Mouse (Mus musculus): ENCODE results near the gene Setd5. TPM values are rescaled to one million over a fixed set of nuclear protein-coding genes. Genes with fewer than 3 reads are reported as not detected.

Setd5 gene
- polyA plus RNA-seq, 1 experiment = 25.4 TPM

DNA sequence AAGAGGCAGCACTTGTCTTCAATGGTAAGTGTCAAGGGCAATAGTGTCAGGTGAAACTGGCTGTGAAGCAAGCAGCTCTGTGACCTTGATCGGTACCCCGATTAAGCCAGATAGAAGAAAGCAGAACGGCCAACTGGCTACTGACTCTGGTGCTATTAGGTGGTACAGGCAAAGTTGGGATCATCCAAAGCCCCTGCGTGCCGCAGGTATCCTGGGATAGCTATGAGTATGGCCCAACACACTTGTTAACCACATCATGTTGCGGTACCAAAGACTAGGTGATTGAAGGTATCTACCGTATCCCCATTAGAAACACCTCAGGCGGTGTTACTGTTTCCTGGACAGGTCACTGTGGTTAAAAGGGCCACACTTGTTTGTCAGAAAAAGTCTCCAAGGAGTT, 76.9 kb downstream of the Setd5 start:
- no peak overlapping the region for H3K27ac ChIP-seq (ENCODE audit: insufficient read depth, low read depth, low read length)
- H3K4me3 ChIP-seq (ENCODE audit: low read depth, low read length) = no peak overlapping the region
- H3K36me3 ChIP-seq (ENCODE audit: control insufficient read depth, insufficient read depth, low read length) = peaks cover 61% of the 10 kb centered on the region
- no peaks in the 10 kb centered on the region for H3K27me3 ChIP-seq (ENCODE audit: control insufficient read depth, insufficient read depth, low read length)
- no peaks in the 10 kb centered on the region for H3K4me1 ChIP-seq (ENCODE audit: control insufficient read depth, insufficient read depth, insufficient read length, low read length)
- no peak for TF ChIP-seq POLR2A (IDR thresholded peaks at IDR 0.05; ENCODE audit: low read depth, low read length)
- no peak for TF ChIP-seq CTCF (IDR thresholded peaks at IDR 0.05; ENCODE audit: extremely low read depth, insufficient read length, insufficient replicate concordance, low read depth, low read length)
- 96% methylated on average over 8 of the region's 8 CpGs for WGBS

DNA sequence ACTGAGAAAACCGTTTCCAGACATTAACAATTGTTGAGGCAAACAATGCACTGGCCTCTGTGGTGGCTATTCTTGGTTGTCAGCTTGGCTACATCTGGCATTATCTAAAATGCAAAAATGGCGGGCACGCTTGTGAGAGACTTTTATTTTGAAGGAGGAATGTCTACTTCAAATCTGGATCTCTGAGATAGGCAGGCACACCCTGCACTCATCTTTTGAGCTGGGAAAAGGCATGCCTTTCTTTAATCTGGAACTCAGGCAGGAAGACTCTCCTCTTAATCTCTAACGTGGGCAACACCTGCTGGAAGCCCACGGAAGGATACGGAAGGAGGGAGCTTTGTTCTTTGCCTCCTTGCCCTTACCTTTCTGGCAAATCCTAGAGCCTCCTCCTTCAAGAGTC, 77.7 kb downstream of the Setd5 start:
- Histone ChIP-seq H3K27me3 (ENCODE audit: control insufficient read depth, insufficient read depth, low read length) (no peaks in the 10 kb centered on the region), H3K4me3 (ENCODE audit: low read depth, low read length) (no peak overlapping the region), H3K27ac (ENCODE audit: insufficient read depth, low read depth, low read length) (no peak overlapping the region), H3K36me3 (ENCODE audit: control insufficient read depth, insufficient read depth, low read length) (peaks cover 54% of the 10 kb centered on the region), H3K4me1 (ENCODE audit: control insufficient read depth, insufficient read depth, insufficient read length, low read length) (no peaks in the 10 kb centered on the region)
- no peak for TF ChIP-seq POLR2A (IDR thresholded peaks at IDR 0.05; ENCODE audit: low read depth, low read length)
- no peak for TF ChIP-seq CTCF (IDR thresholded peaks at IDR 0.05; ENCODE audit: extremely low read depth, insufficient read length, insufficient replicate concordance, low read depth, low read length)
- WGBS = 81% methylated on average over 6 of the region's 6 CpGs

GRCm38 (mm10) chr6:113156064-113156463, 78.9 kb downstream of the Setd5 start:
- Histone ChIP-seq H3K27me3 (ENCODE audit: control insufficient read depth, insufficient read depth, low read length) (no peaks in the 10 kb centered on the region), H3K36me3 (ENCODE audit: control insufficient read depth, insufficient read depth, low read length) (peaks cover 43% of the 10 kb centered on the region), H3K4me1 (ENCODE audit: control insufficient read depth, insufficient read depth, insufficient read length, low read length) (no peaks in the 10 kb centered on the region), H3K27ac (ENCODE audit: insufficient read depth, low read depth, low read length) (no peak overlapping the region), H3K4me3 (ENCODE audit: low read depth, low read length) (no peak overlapping the region)
- no peak for TF ChIP-seq CTCF (IDR thresholded peaks at IDR 0.05; ENCODE audit: extremely low read depth, insufficient read length, insufficient replicate concordance, low read depth, low read length)
- TF ChIP-seq POLR2A (IDR thresholded peaks at IDR 0.05; ENCODE audit: low read depth, low read length) = no peak
- WGBS = 65% methylated on average over 4 of the region's 4 CpGs

DNA sequence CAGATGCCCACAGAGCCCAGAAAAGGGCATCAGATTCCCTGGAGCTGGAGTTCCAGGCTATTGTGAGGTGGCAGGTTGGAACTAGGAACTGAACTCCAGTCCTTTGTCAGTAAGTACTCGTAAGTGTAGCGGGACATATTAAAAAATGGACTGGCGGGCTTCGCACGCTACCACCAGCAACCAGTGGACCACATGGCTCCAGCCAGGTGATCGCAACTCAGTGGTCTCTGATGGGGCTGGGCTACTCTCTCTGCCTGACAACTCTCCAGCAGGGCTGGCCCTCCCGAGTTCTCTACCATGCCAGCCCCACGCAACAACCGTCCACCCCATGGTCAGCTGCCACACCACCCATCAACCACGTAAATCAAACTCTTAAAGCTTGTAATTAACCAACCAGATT, 82.9 kb downstream of the Setd5 start:
- WGBS = 94% methylated on average over 10 of the region's 10 CpGs
- TF ChIP-seq POLR2A (IDR thresholded peaks at IDR 0.05; ENCODE audit: low read depth, low read length) (no peak), CTCF (IDR thresholded peaks at IDR 0.05; ENCODE audit: extremely low read depth, insufficient read length, insufficient replicate concordance, low read depth, low read length) (no peak)
- H3K27ac ChIP-seq (ENCODE audit: insufficient read depth, low read depth, low read length) = no peak overlapping the region
- peaks cover 10% of the 10 kb centered on the region for H3K36me3 ChIP-seq (ENCODE audit: control insufficient read depth, insufficient read depth, low read length)
- H3K4me3 ChIP-seq (ENCODE audit: low read depth, low read length) = no peak overlapping the region
- no peaks in the 10 kb centered on the region for H3K27me3 ChIP-seq (ENCODE audit: control insufficient read depth, insufficient read depth, low read length)
- H3K4me1 ChIP-seq (ENCODE audit: control insufficient read depth, insufficient read depth, insufficient read length, low read length) = no peaks in the 10 kb centered on the region

- TF ChIP-seq CTCF (IDR thresholded peaks at IDR 0.05; ENCODE audit: extremely low read depth, insufficient read length, insufficient replicate concordance, low read depth, low read length) (no peak), POLR2A (IDR thresholded peaks at IDR 0.05; ENCODE audit: low read depth, low read length) (no peak)
These were observed 84.8 kb downstream of the Setd5 start for GRCm38 (mm10) chr6:113161982-113162381.

DNA sequence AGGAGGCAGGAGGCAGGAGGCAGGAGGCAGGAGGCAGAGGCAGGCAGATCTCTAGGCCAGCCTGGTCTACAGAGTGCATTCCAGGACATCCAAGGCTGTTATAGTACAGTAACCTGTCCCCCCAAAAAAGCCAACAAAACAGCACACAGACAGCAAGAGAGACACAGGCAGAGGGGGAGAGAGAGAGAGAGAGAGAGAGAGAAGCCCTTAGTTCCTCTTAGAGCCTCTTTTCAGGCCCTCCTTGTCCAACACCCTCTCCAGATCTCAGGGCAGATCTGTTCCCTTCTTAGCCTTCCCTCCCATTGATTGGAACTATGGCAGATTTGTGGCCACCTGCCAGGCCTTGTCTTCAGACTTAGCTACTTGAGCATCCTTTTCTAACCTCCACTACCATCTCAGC, 86.3 kb downstream of the Setd5 start:
- H3K36me3 ChIP-seq (ENCODE audit: control insufficient read depth, insufficient read depth, low read length) = 0 out of 2 replicates have a peak, but pooled peaks cover 2% of the 10 kb centered on the region
- no peaks in the 10 kb centered on the region for H3K4me1 ChIP-seq (ENCODE audit: control insufficient read depth, insufficient read depth, insufficient read length, low read length)
- H3K27me3 ChIP-seq (ENCODE audit: control insufficient read depth, insufficient read depth, low read length) = no peaks in the 10 kb centered on the region
- H3K4me3 ChIP-seq (ENCODE audit: low read depth, low read length) = no peak overlapping the region
- TF ChIP-seq POLR2A (IDR thresholded peaks at IDR 0.05; ENCODE audit: low read depth, low read length) (no peak), CTCF (IDR thresholded peaks at IDR 0.05; ENCODE audit: extremely low read depth, insufficient read length, insufficient replicate concordance, low read depth, low read length) (no peak)
- H3K27ac ChIP-seq (ENCODE audit: insufficient read depth, low read depth, low read length) = no peak overlapping the region

More at GRCm38 (mm10) chr6:113161982-113162381, 84.8 kb downstream of the Setd5 start:
- WGBS = 88% methylated on average over 1 of the region's 1 CpGs
- Histone ChIP-seq H3K27ac (ENCODE audit: insufficient read depth, low read depth, low read length) (no peak overlapping the region), H3K4me1 (ENCODE audit: control insufficient read depth, insufficient read depth, insufficient read length, low read length) (no peaks in the 10 kb centered on the region), H3K4me3 (ENCODE audit: low read depth, low read length) (no peak overlapping the region), H3K36me3 (ENCODE audit: control insufficient read depth, insufficient read depth, low read length) (peaks cover 5% of the 10 kb centered on the region), H3K27me3 (ENCODE audit: control insufficient read depth, insufficient read depth, low read length) (no peaks in the 10 kb centered on the region)

DNA sequence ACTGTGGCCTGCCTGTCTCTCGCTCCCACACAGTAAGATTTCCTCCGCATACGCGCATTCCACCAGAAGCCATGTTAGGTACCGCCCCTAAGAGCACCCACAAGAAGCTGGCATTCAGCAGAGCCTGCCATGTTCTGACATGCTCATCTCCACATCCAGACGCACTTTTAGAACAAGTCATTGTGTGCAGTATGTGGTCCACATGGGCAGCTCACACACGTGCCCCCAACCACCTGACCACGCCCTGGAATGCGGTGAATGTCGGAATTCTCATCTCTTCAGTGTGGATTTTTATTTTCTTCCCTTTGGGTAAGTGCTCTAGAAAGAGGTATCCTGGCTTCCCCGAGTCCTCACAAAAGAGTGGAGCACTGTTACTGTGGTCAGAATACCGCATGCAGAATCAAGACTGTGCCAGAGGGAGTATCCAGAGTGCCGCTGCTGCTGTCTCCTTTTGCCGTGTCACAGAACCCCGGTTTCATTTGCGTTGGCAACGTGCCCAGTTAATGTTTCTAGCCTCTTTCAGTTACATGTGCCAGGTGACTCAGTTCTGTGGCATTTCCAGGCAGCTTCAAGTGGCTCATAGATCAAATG, 89.6 kb downstream of the Setd5 start:
- Histone ChIP-seq H3K4me3 (ENCODE audit: low read depth, low read length) (no peak overlapping the region), H3K27me3 (ENCODE audit: control insufficient read depth, insufficient read depth, low read length) (no peaks in the 10 kb centered on the region), H3K36me3 (ENCODE audit: control insufficient read depth, insufficient read depth, low read length) (no peaks in the 10 kb centered on the region), H3K4me1 (ENCODE audit: control insufficient read depth, insufficient read depth, insufficient read length, low read length) (no peaks in the 10 kb centered on the region), H3K27ac (ENCODE audit: insufficient read depth, low read depth, low read length) (no peak overlapping the region)
- TF ChIP-seq POLR2A (IDR thresholded peaks at IDR 0.05; ENCODE audit: low read depth, low read length) (no peak), CTCF (IDR thresholded peaks at IDR 0.05; ENCODE audit: extremely low read depth, insufficient read length, insufficient replicate concordance, low read depth, low read length) (no peak)
- 23% methylated on average over 17 of the region's 17 CpGs for WGBS

Data from small intestine, adult 2 months (tissue).